ENCODE assay signal across 8 mouse cellular contexts in genomic region chr4:86857113-86858069, GRCm38 (mm10). TPM values are rescaled to one million over a fixed set of nuclear protein-coding genes. Genes with fewer than 3 reads are reported as not detected.
DNase-seq lines count a peak whose midpoint lies in the region; ATAC-seq and TF ChIP-seq lines count a peak whose summit lies in the region.

Gene Rps6 (minus strand): TSS chr4:86857412.

- peak; percentile 86 for DNase-seq in 3134 (ENCODE audit: extremely low read depth, insufficient read length, low spot score)
- peak; percentile 95 to 96 for DNase-seq in adrenal gland, postnatal 36 days
- DNase-seq in heart, adult 2 months: peak; percentile 96 to 97
- DNase-seq in kidney, adult 8-10 months: peak; percentile 96 to 98
- peak; percentile 94 to 95 for DNase-seq in spleen, postnatal 10 days (ENCODE audit: low spot score in 2 of 2)

- peaks cover 29% of the 10 kb centered on the region for H3K36me3 ChIP-seq in embryonic facial prominence, embryonic 13.5 days
- peaks cover 21% of the 10 kb centered on the region for H3K36me3 ChIP-seq in heart, adult 2 months (ENCODE audit: control insufficient read depth, insufficient read depth, low read length)
- peaks cover 32% of the 10 kb centered on the region for H3K36me3 ChIP-seq in limb, embryonic 13.5 days
- peaks cover 22% of the 10 kb centered on the region for H3K36me3 ChIP-seq in midbrain, embryonic 16.5 days (ENCODE audit: control insufficient read depth, insufficient read depth, low read length)

- peak; percentile 96 for ATAC-seq in embryonic facial prominence, embryonic 13.5 days (ENCODE audit: insufficient number of reproducible peaks, insufficient read depth, low FRiP score, low TSS enrichment, low read depth)
- ATAC-seq in limb, embryonic 13.5 days (ENCODE audit: low FRiP score, low read depth): peak; percentile 98
- ATAC-seq in midbrain, embryonic 16.5 days: peak; percentile 99

- peak within 1 kb of the TSS; percentile 100 for H3K9ac ChIP-seq in embryonic facial prominence, embryonic 13.5 days
- peak within 1 kb of the TSS; percentile 95 for H3K9ac ChIP-seq in heart, adult 2 months (ENCODE audit: low read depth, low read length)
- H3K9ac ChIP-seq in limb, embryonic 13.5 days: peak within 1 kb of the TSS; percentile 100
- H3K9ac ChIP-seq in midbrain, embryonic 16.5 days (ENCODE audit: low read depth, low read length): peak within 1 kb of the TSS; percentile 100

- peak; percentile 100 for TF ChIP-seq POLR2A in heart, adult 2 months (IDR thresholded peaks at IDR 0.05; ENCODE audit: insufficient read depth, low read depth, low read length)

- H3K4me2 ChIP-seq in embryonic facial prominence, embryonic 13.5 days: peak within 1 kb of the TSS; percentile 84
- H3K4me2 ChIP-seq in limb, embryonic 13.5 days (replicated peaks): peak within 1 kb of the TSS; percentile 78
- H3K4me2 ChIP-seq in midbrain, embryonic 16.5 days (ENCODE audit: low read length): peak within 1 kb of the TSS; percentile 81

- under 1% methylated on average over 68 of the region's 68 CpGs for WGBS in embryonic facial prominence, embryonic 13.5 days
- under 1% methylated on average over 68 of the region's 68 CpGs for WGBS in heart, adult 2 months
- under 1% methylated on average over 67 of the region's 68 CpGs for WGBS in limb, embryonic 13.5 days
- under 1% methylated on average over 68 of the region's 68 CpGs for WGBS in midbrain, embryonic 16.5 days

- TF ChIP-seq EP300 in heart, adult 2 months (IDR thresholded peaks at IDR 0.05; ENCODE audit: insufficient read depth, low read depth, low read length): peak; percentile 93

- H3K27ac ChIP-seq in embryonic facial prominence, embryonic 13.5 days: peak within 1 kb of the TSS; percentile 96
- peak within 1 kb of the TSS; percentile 97 for H3K27ac ChIP-seq in heart, adult 2 months
- peak within 1 kb of the TSS; percentile 97 for H3K27ac ChIP-seq in limb, embryonic 13.5 days
- peak within 1 kb of the TSS; percentile 95 for H3K27ac ChIP-seq in midbrain, embryonic 16.5 days (ENCODE audit: low read length)

- H3K79me2 ChIP-seq in heart, adult 2 months (replicated peaks; ENCODE audit: control insufficient read depth, insufficient read depth, low read length): no peaks in the 10 kb centered on the region

- no peaks in the 10 kb centered on the region for H3K9me3 ChIP-seq in embryonic facial prominence, embryonic 13.5 days
- no peaks in the 10 kb centered on the region for H3K9me3 ChIP-seq in limb, embryonic 13.5 days
- H3K9me3 ChIP-seq in midbrain, embryonic 16.5 days (replicated peaks; ENCODE audit: control insufficient read depth, low read length, poor library complexity, severe bottlenecking): no peaks in the 10 kb centered on the region

- H3K27me3 ChIP-seq in embryonic facial prominence, embryonic 13.5 days: no peaks in the 10 kb centered on the region
- H3K27me3 ChIP-seq in heart, adult 2 months (ENCODE audit: control insufficient read depth, insufficient read depth, low read length): no peaks in the 10 kb centered on the region
- H3K27me3 ChIP-seq in limb, embryonic 13.5 days: no peaks in the 10 kb centered on the region
- no peaks in the 10 kb centered on the region; the same call in 1 of the 2 replicates for H3K27me3 ChIP-seq in midbrain, embryonic 16.5 days (ENCODE audit: control insufficient read depth, insufficient read depth, low read depth, low read length)

- H3K4me3 ChIP-seq in embryonic facial prominence, embryonic 13.5 days: peak within 1 kb of the TSS; percentile 96
- H3K4me3 ChIP-seq in heart, adult 2 months: peak within 1 kb of the TSS; percentile 83
- H3K4me3 ChIP-seq in limb, embryonic 13.5 days: peak within 1 kb of the TSS; percentile 98
- H3K4me3 ChIP-seq in midbrain, embryonic 16.5 days (ENCODE audit: low read depth, low read length): peak within 1 kb of the TSS; percentile 97

- intact Hi-C loops in heart, adult 2 months (cut with DNase I): loop anchor here (1.0 to 10.0 kb wide), 3 partner anchors 17 to 243 kb away; partner anchors contain the start of genes Acer2 and Haus6

- peak; percentile 10; the same call in 1 of the 2 replicates for TF ChIP-seq CTCF in heart, adult 2 months (IDR thresholded peaks at IDR 0.05)

- H3K4me1 ChIP-seq in embryonic facial prominence, embryonic 13.5 days: peaks cover 18% of the 10 kb centered on the region; the same call in 1 of the 2 replicates
- peaks cover 2% of the 10 kb centered on the region for H3K4me1 ChIP-seq in heart, adult 2 months (ENCODE audit: control insufficient read depth, insufficient read depth, low read length)
- peaks cover 17% of the 10 kb centered on the region for H3K4me1 ChIP-seq in limb, embryonic 13.5 days
- H3K4me1 ChIP-seq in midbrain, embryonic 16.5 days (ENCODE audit: control insufficient read depth, insufficient read depth, low read length): peaks cover 16% of the 10 kb centered on the region

RNA-seq across cellular contexts. Expression of gene Rps6, which starts in this region (rescaled TPM):
- 100 to 1,000 TPM; 893 to 924 TPM for total RNA-seq in adrenal gland, postnatal 36 days (2021)
- polyA plus RNA-seq in embryonic facial prominence, embryonic 13.5 days (2015; fragmentation: Nextera tagmentation; extraction: Ambion mirVana): 720 and 781 TPM in 2 replicates
- total RNA-seq in heart, adult 2 months (2021): 100 to 1,000 TPM; 491 to 601 TPM
- 325 and 404 TPM in 2 replicates for polyA plus RNA-seq in heart, adult 2 months (2012; rRNA removed)
- polyA plus RNA-seq in limb, embryonic 13.5 days (2015; fragmentation: Nextera tagmentation; extraction: Ambion mirVana): 670 and 677 TPM in 2 replicates
- polyA plus RNA-seq in midbrain, embryonic 16.5 days (2015; fragmentation: Nextera tagmentation; extraction: Ambion mirVana): 320 and 367 TPM in 2 replicates

Comparison
In these comparisons a context has a peak if more than half of its experiments do, and no peak if none do; other contexts are left out.
1. Peak in every context shown above with its lines: DNase-seq, ATAC-seq, H3K4me3 ChIP-seq and H3K27ac ChIP-seq.